Mouse (Mus musculus): ENCODE results near the gene Chrm5. TPM values are rescaled to one million over a fixed set of nuclear protein-coding genes. Genes with fewer than 3 reads are reported as not detected.

The Chrm5 gene
- not detected for polyA plus RNA-seq (2017; shearing (Covaris generic))

GRCm38 (mm10) chr2:112480669-112481068 lies at the start of gene Chrm5:
Chrm5 (minus strand) TSS chr2:112480769.

GRCm38 (mm10) chr2:112492856-112493538 lies 12.4 kb upstream of the Chrm5 start, which contains the start of gene Aven:
Aven (plus strand) TSS chr2:112492964.

GRCm38 (mm10) chr2:112454862-112455564 lies 25.6 kb downstream of the Chrm5 start, which contains the start of gene Emc7:
Emc7 (plus strand) TSS chr2:112454997.

Other genes starting within 250 kb of the Chrm5 start
- 100 to 1,000 TPM in 1 of 2 experiments, 10 to 100 TPM in 1; 46.0 to 104 TPM for gene Lpcat4, start 241.3 kb downstream of the Chrm5 start, polyA plus RNA-seq (2017; shearing (Covaris generic))
- gene Nutm1, start 221.5 kb downstream of the Chrm5 start, polyA plus RNA-seq (2017; shearing (Covaris generic)), result under 1 TPM; 0.04 to 0.22 TPM
- gene Nop10, start 218.8 kb downstream of the Chrm5 start, polyA plus RNA-seq (2017; shearing (Covaris generic)), result 100 to 1,000 TPM; 111 to 182 TPM
- gene Slc12a6, start 214.9 kb downstream of the Chrm5 start, polyA plus RNA-seq (2017; shearing (Covaris generic)), result 10 to 100 TPM; 45.4 to 84.5 TPM
- gene Gm21985, start 214.5 kb downstream of the Chrm5 start, polyA plus RNA-seq (2017; shearing (Covaris generic)), result not detected
- gene Emc4, start 112.7 kb downstream of the Chrm5 start, polyA plus RNA-seq (2017; shearing (Covaris generic)), result 100 to 1,000 TPM in 1 of 2 experiments, 10 to 100 TPM in 1; 78.1 to 106 TPM
- 10 to 100 TPM; 21.9 to 25.6 TPM for gene Katnbl1, start 101.6 kb downstream of the Chrm5 start, polyA plus RNA-seq (2017; shearing (Covaris generic))
- 10 to 100 TPM; 19.0 to 20.7 TPM for gene Emc7, start 25.8 kb downstream of the Chrm5 start, polyA plus RNA-seq (2017; shearing (Covaris generic))
- gene Aven, start 12.2 kb upstream of the Chrm5 start, polyA plus RNA-seq (2017; shearing (Covaris generic)), result 10 to 100 TPM; 48.8 to 79.8 TPM